Mouse (Mus musculus) myocyte (in vitro differentiated cells): ENCODE results near the gene Macrod2.

ENCODE experiments used
- E2F4 ChIP-seq: IDR thresholded peaks from one replicate; pipeline ENCODE4 v1.6.1; 2011; ENCODE audit warnings: mild to moderate bottlenecking, control low read depth, moderate library complexity; ENCODE audit not compliant: insufficient read depth
- TCF3 ChIP-seq: IDR thresholded peaks from one replicate; pipeline ENCODE4 v1.6.1; 2011; ENCODE audit warnings: low read depth, control low read depth; ENCODE audit not compliant: insufficient read length

- TF ChIP-seq TCF3 (no peak), E2F4 (no peak)
Observed at GRCm38 (mm10) chr2:140561426-140561825, 166.3 kb downstream of the Macrod2 start.
